Mouse (Mus musculus) heart, adult 2 months (tissue): ENCODE measurements around the gene Angptl2. TPM values are rescaled to one million over a fixed set of nuclear protein-coding genes. Genes with fewer than 3 reads are reported as not detected.

Experiments used
- DNase-seq, 2 experiments: peaks; one replicate each; pipeline ENCODE4 v3.0.0; 2021
- H3K27ac ChIP-seq: fragments of 200-600 bp; 2 replicates; pipeline ENCODE4 v1.8.1; 2022
- H3K27me3 ChIP-seq: fragments of 200-500 bp; 2 replicates; pipeline ENCODE4 v1.6.1; 2012; ENCODE audit warnings: mild to moderate bottlenecking, low read length, inconsistent platforms, mixed read lengths; ENCODE audit not compliant: control insufficient read depth, insufficient read depth
- H3K36me3 ChIP-seq: fragments of 200-500 bp; 2 replicates; pipeline ENCODE4 v1.6.1; 2012; ENCODE audit warnings: low read length, inconsistent platforms; ENCODE audit not compliant: control insufficient read depth, insufficient read depth
- H3K4me1 ChIP-seq: fragments of 200-500 bp; 2 replicates; pipeline ENCODE4 v1.6.1; 2011; ENCODE audit warnings: low read length; ENCODE audit not compliant: control insufficient read depth, insufficient read depth
- H3K4me3 ChIP-seq: fragments of 200-600 bp; 2 replicates; pipeline ENCODE4 v1.8.1; 2022
- H3K79me2 ChIP-seq: fragments of 200-500 bp; replicated peaks from 2 replicates; pipeline ENCODE4 v1.6.1; 2012; ENCODE audit warnings: mild to moderate bottlenecking, inconsistent platforms, low read length, moderate library complexity, mixed read lengths; ENCODE audit not compliant: control insufficient read depth, insufficient read depth
- H3K9ac ChIP-seq: fragments of 200-500 bp; 2 replicates; pipeline ENCODE4 v1.6.1; 2012; ENCODE audit warnings: low read depth, mild to moderate bottlenecking, control low read depth, inconsistent platforms, low read length, mixed read lengths
- CTCF ChIP-seq: fragments of 200-600 bp; IDR thresholded peaks from 2 replicates; pipeline ENCODE4 v1.8.1; 2022; ENCODE audit warnings: antibody characterized with exemption, mild to moderate bottlenecking, moderate library complexity
- EP300 ChIP-seq: fragments of 200-500 bp; IDR thresholded peaks from 2 replicates; pipeline ENCODE4 v1.6.1; 2011; ENCODE audit warnings: low read depth, low read length, control low read depth; ENCODE audit not compliant: insufficient read depth
- POLR2A ChIP-seq: fragments of 200-500 bp; IDR thresholded peaks from 2 replicates; pipeline ENCODE4 v1.6.1; 2011; ENCODE audit warnings: mild to moderate bottlenecking, low read depth, low read length, control low read depth; ENCODE audit not compliant: insufficient read depth
- WGBS: fragments of 180-500 bp; shearing (Covaris S2); methylation state at CpG from one replicate; pipeline ENCODE4 v1.1.7; 2018; 5-methylcytosine and 5-hydroxymethylcytosine counted together
- intact Hi-C: fragments of 180-260 bp; cut with DNase I; formaldehyde crosslinking; loops from one replicate; pipeline ENCODE4 v1.15.1; 2025
- polyA plus RNA-seq: library from polyadenylated mRNA; depleted of rRNA; stranded (reverse); fragments of >200 nt; gene quantifications from 2 replicates; pipeline ENCODE4 v1.2.3, GENCODE M21; 2012
- total RNA-seq, 2 experiments: library from RNA; stranded (reverse); gene quantifications; 2 replicates each; pipeline ENCODE4 v1.2.3; 2021

Angptl2 gene
- total and polyA plus RNA-seq, 3 experiments, result 45.3 to 91.4 (median 46.2) TPM

DNA sequence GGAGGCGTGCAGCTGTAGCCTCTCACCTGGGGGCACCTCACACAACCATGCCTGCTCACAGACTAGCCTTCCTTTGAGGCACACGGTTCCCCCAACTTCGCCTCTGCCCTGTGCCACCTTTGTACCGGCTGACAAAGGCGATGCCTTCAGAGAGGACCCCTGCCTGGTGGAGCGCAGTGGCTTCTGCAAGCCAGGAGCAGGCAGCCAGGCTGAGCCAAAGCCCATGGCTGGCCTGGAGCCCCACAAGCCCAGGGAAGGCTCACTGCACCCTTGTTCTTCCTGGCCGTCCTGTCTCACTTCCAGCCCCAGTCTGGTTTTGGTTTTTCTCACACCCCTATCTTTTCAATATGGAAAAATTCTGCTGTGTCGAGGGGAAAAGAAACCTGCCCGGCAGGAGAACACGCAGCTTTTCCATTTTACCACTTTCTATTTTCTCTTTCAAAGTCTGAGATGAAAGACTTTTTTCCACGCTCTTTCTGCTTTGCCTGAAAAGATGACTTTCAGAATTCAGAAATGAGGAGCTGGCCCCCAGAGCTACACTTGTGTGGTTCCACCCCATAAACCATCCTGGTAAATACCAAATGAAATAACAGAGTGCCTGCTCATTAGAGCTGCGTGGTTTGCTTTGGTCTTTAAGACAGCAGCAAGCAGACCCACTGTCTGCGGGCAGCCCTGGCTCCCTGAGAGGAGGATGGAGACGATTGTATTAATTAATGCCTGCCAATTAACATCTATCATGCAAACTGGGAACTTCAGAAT lies 36.5 kb upstream of the Angptl2 start:
- H3K9ac ChIP-seq, result no peak overlapping the region
- H3K27me3 ChIP-seq, result no peaks in the 10 kb centered on the region
- H3K36me3 ChIP-seq, result no peaks in the 10 kb centered on the region
- H3K4me3 ChIP-seq, result no peak overlapping the region
- H3K27ac ChIP-seq, result peak overlapping the region; percentile 26
- H3K79me2 ChIP-seq, result no peaks in the 10 kb centered on the region
- TF ChIP-seq CTCF (no peak), POLR2A (no peak), EP300 (no peak)
- 78% methylated on average over 14 of the region's 14 CpGs for WGBS
- DNase-seq, result no peak
- H3K4me1 ChIP-seq, result peaks cover 16% of the 10 kb centered on the region
- intact Hi-C loops, result no loop called here

GRCm38 (mm10) chr2:33179930-33180630 lies 35.8 kb upstream of the Angptl2 start:
- no peaks in the 10 kb centered on the region for H3K79me2 ChIP-seq
- H3K4me3 ChIP-seq, result no peak overlapping the region
- peaks cover 16% of the 10 kb centered on the region for H3K4me1 ChIP-seq
- peak overlapping the region; percentile 30 for H3K27ac ChIP-seq
- TF ChIP-seq CTCF (no peak), EP300 (peak; percentile 41; the same call in 1 of the 2 replicates)
- 55% methylated on average over 16 of the region's 16 CpGs for WGBS
- H3K27me3 ChIP-seq, result no peaks in the 10 kb centered on the region
- DNase-seq, result peak in 1 of 2 experiments; percentile 60
- no peak overlapping the region for H3K9ac ChIP-seq
- intact Hi-C loops, result no loop called here
- H3K36me3 ChIP-seq, result no peaks in the 10 kb centered on the region

- Histone ChIP-seq H3K9ac (no peak overlapping the region), H3K4me3 (no peak overlapping the region), H3K27me3 (no peaks in the 10 kb centered on the region), H3K4me1 (peaks cover 18% of the 10 kb centered on the region), H3K27ac (no peak overlapping the region), H3K79me2 (no peaks in the 10 kb centered on the region), H3K36me3 (no peaks in the 10 kb centered on the region; the same call in 1 of the 2 replicates)
- intact Hi-C loops, result no loop called here
- WGBS, result 91% methylated on average over 7 of the region's 7 CpGs
- TF ChIP-seq CTCF (no peak), POLR2A (no peak)
- no peak for DNase-seq
Measured at GRCm38 (mm10) chr2:33183321-33183720, 32.5 kb upstream of the Angptl2 start.

GRCm38 (mm10) chr2:33184641-33185040 lies 31.2 kb upstream of the Angptl2 start:
- no peaks in the 10 kb centered on the region for H3K27me3 ChIP-seq
- intact Hi-C loops, result no loop called here
- TF ChIP-seq CTCF, result no peak
- 0 out of 2 replicates have a peak, but pooled peaks have one; percentile 41 for TF ChIP-seq EP300
- DNase-seq, result peak; percentile 71 to 78
- no peak overlapping the region for H3K4me3 ChIP-seq
- H3K27ac ChIP-seq, result peak overlapping the region; percentile 43
- WGBS, result 35% methylated on average over 10 of the region's 10 CpGs
- H3K79me2 ChIP-seq, result no peaks in the 10 kb centered on the region
- peaks cover 17% of the 10 kb centered on the region for H3K4me1 ChIP-seq
- H3K36me3 ChIP-seq, result no peaks in the 10 kb centered on the region; the same call in 1 of the 2 replicates
- H3K9ac ChIP-seq, result 0 out of 2 replicates have a peak overlapping the region, but pooled peaks have one; percentile 14

- H3K4me1 ChIP-seq, result peaks cover 17% of the 10 kb centered on the region
- intact Hi-C loops, result no loop called here
- peak overlapping the region; percentile 43 for H3K27ac ChIP-seq
- DNase-seq, result peak in 1 of 2 experiments; percentile 43
- WGBS, result 74% methylated on average over 7 of the region's 7 CpGs
- H3K27me3 ChIP-seq, result no peaks in the 10 kb centered on the region
- H3K36me3 ChIP-seq, result no peaks in the 10 kb centered on the region; the same call in 1 of the 2 replicates
- no peak overlapping the region for H3K9ac ChIP-seq
- no peaks in the 10 kb centered on the region for H3K79me2 ChIP-seq
- TF ChIP-seq EP300 (no peak), CTCF (peak; percentile 64)
- H3K4me3 ChIP-seq, result no peak overlapping the region
Measured at GRCm38 (mm10) chr2:33185258-33185657, 30.6 kb upstream of the Angptl2 start.

- Histone ChIP-seq H3K27me3 (no peaks in the 10 kb centered on the region), H3K79me2 (no peaks in the 10 kb centered on the region), H3K27ac (peak overlapping the region; percentile 26; the same call in 1 of the 2 replicates), H3K36me3 (no peaks in the 10 kb centered on the region; the same call in 1 of the 2 replicates), H3K4me3 (no peak overlapping the region), H3K4me1 (peaks cover 17% of the 10 kb centered on the region), H3K9ac (no peak overlapping the region)
- DNase-seq, result peak in 1 of 2 experiments; percentile 68
- 50% methylated on average over 7 of the region's 7 CpGs for WGBS
- intact Hi-C loops, result no loop called here
- TF ChIP-seq EP300 (no peak), CTCF (no peak), POLR2A (no peak)
Measured at GRCm38 (mm10) chr2:33186505-33186904, 29.4 kb upstream of the Angptl2 start.
